In genomic region chr17:6422805-6423204, GRCm38 (mm10) we compare ENCODE assay signal across 7 mouse cellular contexts. TPM values are rescaled to one million over a fixed set of nuclear protein-coding genes. Genes with fewer than 3 reads are reported as not detected.
DNase-seq lines count a peak whose midpoint lies in the region; ATAC-seq and TF ChIP-seq lines count a peak whose summit lies in the region.
"Not testable (repeated sequence)": the region's sequence is repeated elsewhere in the genome, so short reads cannot be mapped to it uniquely, and the experiment has no call there.

No protein-coding gene starts in this region.

- not testable (repeated sequence) for TF ChIP-seq CTCF in lung, postnatal 0 days (IDR thresholded peaks at IDR 0.05)

- peak; percentile 44 for DNase-seq in T-cell, adult 2 months (ENCODE audit: low spot score)
- DNase-seq in heart, adult 11 months = peak; percentile 95
- peak; percentile 3 for DNase-seq in lung, postnatal 0 days (ENCODE audit: low spot score)
- DNase-seq in thymus, adult 18-20 months = peak; percentile 44 to 68
- DNase-seq in thymus, postnatal 14 days = peak; percentile 62
- DNase-seq in thymus, postnatal 36 days = peak; percentile 71 to 74

- not testable (repeated sequence) for H3K4me1 ChIP-seq in lung, postnatal 0 days (ENCODE audit: insufficient read depth, low read depth, low read length); midbrain, embryonic 12.5 days

- not testable (repeated sequence) for H3K9ac ChIP-seq in lung, postnatal 0 days (replicated peaks; ENCODE audit: low read depth); midbrain, embryonic 12.5 days (replicated peaks)

- H3K4me3 ChIP-seq in lung, postnatal 0 days (ENCODE audit: low read depth, low read length); midbrain, embryonic 12.5 days: not testable (repeated sequence)

- H3K9me3 ChIP-seq in lung, postnatal 0 days (ENCODE audit: low read length); midbrain, embryonic 12.5 days: not testable (repeated sequence)

- TF ChIP-seq EP300 in lung, postnatal 0 days (IDR thresholded peaks at IDR 0.05) = not testable (repeated sequence)

- WGBS in lung, postnatal 0 days = 55% methylated on average over 3 of the region's 3 CpGs
- 57% methylated on average over 3 of the region's 3 CpGs for WGBS in midbrain, embryonic 12.5 days

- ATAC-seq in lung, postnatal 0 days = not testable (repeated sequence)
- peak; percentile 62 for ATAC-seq in midbrain, embryonic 12.5 days (ENCODE audit: low FRiP score, low read depth)

- H3K27ac ChIP-seq in lung, postnatal 0 days (ENCODE audit: low read length); midbrain, embryonic 12.5 days (replicated peaks): not testable (repeated sequence)

- not testable (repeated sequence) for H3K27me3 ChIP-seq in lung, postnatal 0 days (replicated peaks; ENCODE audit: insufficient read depth, low read length); midbrain, embryonic 12.5 days

- H3K36me3 ChIP-seq in lung, postnatal 0 days (ENCODE audit: insufficient read depth, low read length); midbrain, embryonic 12.5 days: not testable (repeated sequence)

- not testable (repeated sequence) for H3K4me2 ChIP-seq in lung, postnatal 0 days (replicated peaks; ENCODE audit: low read depth, low read length); midbrain, embryonic 12.5 days (replicated peaks)

RNA-seq across cellular contexts. Expression of gene Dynlt1b, which starts 7.1 kb away (rescaled TPM):
- 537 and 571 TPM in 2 replicates for polyA plus RNA-seq in lung, postnatal 0 days (2015; fragmentation: Nextera tagmentation; extraction: Ambion mirVana)
- 776 and 817 TPM in 2 replicates for polyA plus RNA-seq in midbrain, embryonic 12.5 days (2016; fragmentation: Nextera tagmentation; extraction: Ambion mirVana)

Comparison
In these comparisons a context has a peak if more than half of its experiments do, and no peak if none do; other contexts are left out.
1. DNase-seq: peak in every context shown above with its lines; median percentile 95 in heart, adult 11 months; 72 in thymus, postnatal 36 days; 62 in thymus, postnatal 14 days; 56 in thymus, adult 18-20 months; 44 in T-cell, adult 2 months; 3 in lung, postnatal 0 days.